Mouse (Mus musculus) C2C12 (cell line): ENCODE measurements around the gene Rps6ka1. TPM values are rescaled to one million over a fixed set of nuclear protein-coding genes. Genes with fewer than 3 reads are reported as not detected.

Source experiments
- H3K27me3 ChIP-seq: one replicate; pipeline ENCODE4 v1.6.1; 2011; ENCODE audit not compliant: control insufficient read depth, insufficient read depth, insufficient read length
- H3K36me3 ChIP-seq: one replicate; pipeline ENCODE4 v1.6.1; 2011; ENCODE audit not compliant: control insufficient read depth, insufficient read depth
- H3K4me3 ChIP-seq: one replicate; pipeline ENCODE4 v1.5.1; 2011; ENCODE audit warnings: mild to moderate bottlenecking, control low read depth; ENCODE audit not compliant: poor library complexity, insufficient read depth, severe bottlenecking
- H3K79me2 ChIP-seq: one replicate; pipeline ENCODE4 v1.6.1; 2011; ENCODE audit not compliant: control insufficient read depth, insufficient read depth
- H3K79me3 ChIP-seq: one replicate; pipeline ENCODE4 v1.6.1; 2011; ENCODE audit warnings: low read depth, control low read depth
- H3ac ChIP-seq: one replicate; pipeline ENCODE3; 2011; ENCODE audit warnings: low read depth; ENCODE audit not compliant: control insufficient read depth, insufficient read length
- CEBPB ChIP-seq: IDR thresholded peaks from one replicate; pipeline ENCODE4 v1.6.1; 2011; ENCODE audit warnings: low read depth, mild to moderate bottlenecking, control low read depth, moderate library complexity
- CTCF ChIP-seq: IDR thresholded peaks from one replicate; pipeline ENCODE4 v1.5.1; 2011; ENCODE audit not compliant: control insufficient read depth, insufficient read depth, insufficient read length
- FOSL1 ChIP-seq: IDR thresholded peaks from one replicate; pipeline ENCODE4 v1.8.0; 2011; ENCODE audit warnings: mild to moderate bottlenecking, low read length; ENCODE audit not compliant: poor library complexity, insufficient read depth, severe bottlenecking
- MAX ChIP-seq: IDR thresholded peaks from one replicate; pipeline ENCODE4 v1.6.1; 2011; ENCODE audit warnings: mild to moderate bottlenecking, control low read depth
- MYOD1 ChIP-seq: IDR thresholded peaks from one replicate; pipeline ENCODE4 v1.6.1; 2011; ENCODE audit warnings: low read depth; ENCODE audit not compliant: control insufficient read depth, insufficient read length
- MYOG ChIP-seq: IDR thresholded peaks from one replicate; pipeline ENCODE4 v1.6.1; 2011; ENCODE audit not compliant: control insufficient read depth, insufficient read length; ENCODE audit errors: extremely low read depth
- USF1 ChIP-seq: IDR thresholded peaks from one replicate; pipeline ENCODE4 v1.6.1; 2011; ENCODE audit warnings: low read depth, mild to moderate bottlenecking, control low read depth, moderate library complexity
- polyA plus RNA-seq: library from polyadenylated mRNA; unstranded; fragments of >200 nt; fragmentation: generic; extraction: Trizol; gene quantifications from one replicate; pipeline ENCODE4 v1.2.1, GENCODE M21; 2012; ENCODE audit warnings: missing spikeins

The Rps6ka1 gene
- polyA plus RNA-seq, 1 experiment, result 2.4 TPM

GRCm38 (mm10) chr4:133841035-133841434 lies 46.6 kb downstream of the Rps6ka1 start:
- no peak overlapping the region for H3K4me3 ChIP-seq
- no peaks in the 10 kb centered on the region for H3K27me3 ChIP-seq
- TF ChIP-seq CEBPB (no peak), FOSL1 (no peak), CTCF (no peak), MAX (no peak), MYOG (no peak), USF1 (no peak), MYOD1 (no peak)
- no peak overlapping the region for H3ac ChIP-seq
- no peaks in the 10 kb centered on the region for H3K79me2 ChIP-seq
- H3K79me3 ChIP-seq, result no peaks in the 10 kb centered on the region
- H3K36me3 ChIP-seq, result no peaks in the 10 kb centered on the region

- Histone ChIP-seq H3K4me3 (no peak overlapping the region), H3K36me3 (no peaks in the 10 kb centered on the region), H3K79me3 (no peaks in the 10 kb centered on the region), H3K27me3 (no peaks in the 10 kb centered on the region), H3ac (no peak overlapping the region), H3K79me2 (no peaks in the 10 kb centered on the region)
- TF ChIP-seq MAX (no peak), FOSL1 (no peak), MYOG (no peak), CTCF (no peak), CEBPB (no peak), MYOD1 (no peak)
Observed at GRCm38 (mm10) chr4:133840501-133840900, 47.1 kb downstream of the Rps6ka1 start.

- Histone ChIP-seq H3K27me3 (no peaks in the 10 kb centered on the region), H3K4me3 (no peak overlapping the region), H3K36me3 (no peaks in the 10 kb centered on the region), H3K79me3 (no peaks in the 10 kb centered on the region), H3K79me2 (no peaks in the 10 kb centered on the region), H3ac (no peak overlapping the region)
- TF ChIP-seq FOSL1 (no peak), CTCF (peak; percentile 23), MAX (no peak), MYOG (no peak), CEBPB (no peak)
Observed at GRCm38 (mm10) chr4:133839385-133839826, 48.2 kb downstream of the Rps6ka1 start.

- H3K79me2 ChIP-seq, result no peaks in the 10 kb centered on the region
- H3K79me3 ChIP-seq, result no peaks in the 10 kb centered on the region
- H3K27me3 ChIP-seq, result no peaks in the 10 kb centered on the region
- no peaks in the 10 kb centered on the region for H3K36me3 ChIP-seq
- H3K4me3 ChIP-seq, result no peak overlapping the region
- H3ac ChIP-seq, result no peak overlapping the region
- TF ChIP-seq USF1, result no peak
- peak; percentile 15 for TF ChIP-seq CTCF
- no peak for TF ChIP-seq MAX
- TF ChIP-seq CEBPB, result no peak
- TF ChIP-seq MYOD1, result no peak
- no peak for TF ChIP-seq MYOG
Observed at GRCm38 (mm10) chr4:133836575-133836974, 51.0 kb downstream of the Rps6ka1 start.

- no peaks in the 10 kb centered on the region for H3K27me3 ChIP-seq
- no peaks in the 10 kb centered on the region for H3K79me2 ChIP-seq
- TF ChIP-seq MYOD1 (no peak), CEBPB (no peak), USF1 (no peak), MAX (no peak), CTCF (no peak), FOSL1 (no peak), MYOG (no peak)
- no peak overlapping the region for H3ac ChIP-seq
- H3K36me3 ChIP-seq, result no peaks in the 10 kb centered on the region
- no peak overlapping the region for H3K4me3 ChIP-seq
- no peaks in the 10 kb centered on the region for H3K79me3 ChIP-seq
Observed at GRCm38 (mm10) chr4:133835211-133835610, 52.4 kb downstream of the Rps6ka1 start.

GRCm38 (mm10) chr4:133832945-133833874 lies 54.4 kb downstream of the Rps6ka1 start:
- Histone ChIP-seq H3K79me2 (no peaks in the 10 kb centered on the region), H3K79me3 (no peaks in the 10 kb centered on the region), H3K27me3 (no peaks in the 10 kb centered on the region), H3K4me3 (no peak overlapping the region), H3ac (no peak overlapping the region), H3K36me3 (no peaks in the 10 kb centered on the region)
- TF ChIP-seq CTCF (no peak), MYOD1 (no peak), MYOG (no peak), FOSL1 (no peak), USF1 (no peak), CEBPB (no peak), MAX (no peak)
